Mouse (Mus musculus): ENCODE measurements at regions not wholly inside any gene's neighbourhood (a gene's known extent, or its start where the extent isn't known, plus 50 kb on each side); places are given as distances from the start of the nearest gene placed in this dataset.

- no peak for ATAC-seq (replicated peaks; ENCODE audit: low FRiP score, low TSS enrichment, poor library complexity, severe bottlenecking)
Observed at GRCm38 (mm10) chr4:89420868-89421267, 110.0 kb upstream of the Cdkn2b start.

GRCm38 (mm10) chr4:89419507-89419906 is 108.7 kb upstream of the Cdkn2b start:
- ATAC-seq (replicated peaks; ENCODE audit: low FRiP score, low TSS enrichment, poor library complexity, severe bottlenecking): no peak

GRCm38 (mm10) chr4:89405624-89406167 is 94.9 kb upstream of the Cdkn2b start:
- no peak for ATAC-seq (replicated peaks; ENCODE audit: low FRiP score, low TSS enrichment, poor library complexity, severe bottlenecking)

- no peak for ATAC-seq (replicated peaks; ENCODE audit: low FRiP score, low TSS enrichment, poor library complexity, severe bottlenecking)
Observed at GRCm38 (mm10) chr4:89403151-89403550, 92.3 kb upstream of the Cdkn2b start.

GRCm38 (mm10) chr4:89402324-89402723 is 91.5 kb upstream of the Cdkn2b start:
- ATAC-seq (replicated peaks; ENCODE audit: low FRiP score, low TSS enrichment, poor library complexity, severe bottlenecking): no peak

DNA sequence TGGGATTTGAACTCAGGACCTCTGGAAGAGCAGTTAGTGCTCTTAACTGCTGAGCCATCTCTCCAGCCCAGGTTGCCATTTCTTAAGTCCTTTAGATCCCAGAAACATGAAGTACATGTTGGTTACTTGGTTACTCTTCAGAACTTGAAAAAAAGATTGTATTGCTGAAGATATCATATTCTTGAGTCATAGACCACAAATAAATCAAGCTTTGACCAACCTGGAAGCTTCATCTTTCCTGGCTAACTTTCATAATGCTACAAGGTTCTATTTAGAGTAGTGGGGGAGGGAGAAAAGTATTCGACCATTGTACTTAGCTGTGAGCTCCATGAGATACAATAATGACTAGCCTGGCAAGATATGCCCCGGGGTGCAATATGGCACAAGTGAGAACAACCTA is 90.9 kb upstream of the Cdkn2b start:
- ATAC-seq (replicated peaks; ENCODE audit: low FRiP score, low TSS enrichment, poor library complexity, severe bottlenecking): no peak

- no peak for ATAC-seq (replicated peaks; ENCODE audit: low FRiP score, low TSS enrichment, poor library complexity, severe bottlenecking)
Observed at GRCm38 (mm10) chr4:89400342-89400741, 89.5 kb upstream of the Cdkn2b start.

GRCm38 (mm10) chr4:89399277-89399676 is 88.4 kb upstream of the Cdkn2b start:
- no peak for ATAC-seq (replicated peaks; ENCODE audit: low FRiP score, low TSS enrichment, poor library complexity, severe bottlenecking)

DNA sequence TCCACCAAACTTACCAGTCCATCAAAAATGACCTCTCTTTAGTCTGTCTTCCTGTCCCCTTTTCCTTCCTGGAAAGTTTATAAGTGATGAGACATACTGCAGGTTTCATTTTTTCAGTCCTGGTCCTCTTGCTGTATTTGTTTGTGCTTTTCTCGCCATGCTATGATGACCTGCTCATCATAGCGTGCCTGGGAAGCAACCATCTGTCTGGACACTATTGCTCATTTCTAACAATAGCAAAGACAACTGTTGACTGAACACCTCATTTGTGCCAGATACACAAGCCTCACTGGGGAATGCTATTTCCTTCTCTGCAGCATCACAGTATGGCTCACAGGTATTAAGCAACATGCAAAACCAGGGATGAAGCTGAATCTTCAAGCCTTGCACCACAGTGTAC is 85.2 kb upstream of the Cdkn2b start:
- no peak for ATAC-seq (replicated peaks; ENCODE audit: low FRiP score, low TSS enrichment, poor library complexity, severe bottlenecking)

DNA sequence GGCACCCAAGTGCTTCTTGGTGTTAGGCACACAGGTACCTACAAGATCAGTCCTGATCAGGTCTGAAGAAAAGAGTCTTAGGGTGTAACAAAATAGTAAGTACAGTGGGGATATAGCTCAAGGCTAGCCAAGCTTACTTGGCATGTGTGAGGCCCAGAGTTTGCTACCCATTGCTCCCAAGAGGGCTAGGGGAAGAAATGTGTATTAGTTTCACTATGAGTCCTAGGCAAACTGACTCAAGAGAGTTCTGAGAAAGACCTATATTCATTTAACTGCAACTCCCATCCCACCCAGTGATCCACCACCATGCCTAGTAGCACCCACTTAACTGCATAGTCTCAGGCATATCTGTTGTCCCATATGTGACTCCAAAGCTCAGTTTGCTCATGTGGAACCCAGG is 84.5 kb upstream of the Cdkn2b start:
- no peak for ATAC-seq (replicated peaks; ENCODE audit: low FRiP score, low TSS enrichment, poor library complexity, severe bottlenecking)

DNA sequence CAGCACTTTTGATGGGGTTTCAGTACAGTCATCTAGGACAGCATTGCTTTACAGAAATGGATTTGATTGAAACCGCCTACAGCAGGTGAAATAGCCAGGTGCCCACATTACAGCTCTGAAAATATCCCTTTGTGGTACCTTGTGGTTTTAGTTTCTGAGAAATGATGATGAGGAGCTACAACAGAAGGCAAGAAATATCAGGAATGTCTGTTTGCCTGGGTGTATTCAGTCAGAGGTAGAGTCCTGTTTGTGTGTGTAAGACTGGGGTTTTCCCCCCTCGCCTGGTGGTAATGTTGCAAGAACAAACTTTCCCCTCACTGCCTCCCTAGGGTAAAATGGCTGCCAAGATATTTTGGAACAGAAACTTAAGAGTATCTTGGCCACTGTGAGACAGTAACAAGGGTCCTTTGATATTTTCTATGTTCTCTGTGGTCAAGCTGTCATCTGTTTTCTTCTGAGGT is 82.4 kb upstream of the Cdkn2b start:
- ATAC-seq (replicated peaks; ENCODE audit: low FRiP score, low TSS enrichment, poor library complexity, severe bottlenecking): no peak

DNA sequence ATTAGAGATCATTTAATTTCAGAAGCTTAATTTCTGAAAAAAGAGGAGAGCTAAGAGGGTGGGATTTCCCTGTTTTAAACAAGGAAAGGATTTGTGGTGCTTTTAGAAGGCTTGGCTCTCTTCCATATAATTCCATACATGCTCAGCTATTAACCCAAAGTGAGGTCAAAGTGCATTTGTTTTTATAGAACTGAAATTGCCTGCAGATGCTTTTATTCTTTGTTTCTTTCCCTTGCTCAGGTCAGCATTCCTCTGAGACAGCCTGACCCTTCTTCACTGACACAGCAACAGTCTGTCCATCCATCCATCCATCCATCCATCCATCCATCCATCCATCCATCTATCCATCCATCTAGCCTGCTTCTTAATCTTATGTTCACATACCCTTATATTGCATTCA is 82.0 kb upstream of the Cdkn2b start:
- no peak for ATAC-seq (replicated peaks; ENCODE audit: low FRiP score, low TSS enrichment, poor library complexity, severe bottlenecking)

DNA sequence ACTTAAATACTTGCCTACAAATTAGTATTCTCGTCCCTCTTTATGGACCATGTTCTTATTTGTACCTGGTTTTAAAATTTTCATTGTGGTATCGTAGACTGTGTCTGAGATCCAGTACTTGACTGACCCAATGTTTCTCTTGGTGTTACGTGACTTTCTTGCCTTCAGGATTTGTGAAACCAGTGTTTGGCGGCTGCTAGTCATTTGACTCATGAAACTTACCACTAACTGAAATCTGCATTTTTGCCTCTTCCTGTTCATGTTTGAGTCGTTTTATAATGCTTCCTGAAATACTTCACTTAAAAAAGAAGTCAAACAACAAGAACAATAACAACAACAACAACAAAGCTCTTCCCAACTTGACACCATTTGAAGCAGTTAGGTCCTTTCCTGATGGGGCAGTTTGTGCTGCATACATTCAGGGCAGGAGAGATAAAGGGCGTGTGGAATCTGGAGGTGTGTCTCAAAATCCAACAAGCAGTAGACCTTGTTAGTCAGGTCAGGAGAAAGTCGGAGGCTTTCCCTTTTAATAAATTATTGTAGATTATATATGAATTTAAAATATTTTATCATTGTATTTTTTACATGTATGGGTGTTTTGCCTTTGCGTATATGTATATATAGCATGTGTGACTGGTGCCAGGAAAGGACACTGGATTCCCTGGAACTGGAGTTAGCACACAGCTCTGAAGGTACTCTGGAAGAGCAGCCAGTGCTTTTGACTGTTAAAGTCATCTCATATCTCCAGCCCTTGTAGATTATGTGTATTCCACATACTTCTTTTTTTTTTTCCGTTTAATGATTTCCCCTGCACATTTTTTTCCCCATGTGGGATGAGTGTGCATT is 80.8 kb upstream of the Cdkn2b start:
- no peak for ATAC-seq (replicated peaks; ENCODE audit: low FRiP score, low TSS enrichment, poor library complexity, severe bottlenecking)

DNA sequence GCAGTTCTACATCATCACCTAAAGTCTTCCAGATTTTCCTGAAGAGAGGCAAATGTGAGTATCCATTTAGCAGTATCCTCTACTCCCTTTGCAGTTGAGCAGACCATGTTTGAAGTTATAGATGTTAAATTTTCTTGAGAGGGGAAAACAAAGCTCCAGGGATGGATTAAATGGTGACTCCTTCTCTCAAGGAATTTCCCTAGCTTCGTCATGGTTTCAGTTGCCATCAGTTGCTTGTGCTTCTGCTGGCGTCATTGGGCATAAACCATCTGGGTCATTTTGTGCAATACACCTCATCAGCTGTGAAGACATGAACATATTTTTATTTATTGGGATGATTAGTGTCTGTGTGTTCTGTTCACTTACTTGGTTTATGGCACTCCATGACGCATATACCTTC is 72.7 kb upstream of the Cdkn2b start:
- ATAC-seq (replicated peaks; ENCODE audit: low FRiP score, low TSS enrichment, poor library complexity, severe bottlenecking): no peak

DNA sequence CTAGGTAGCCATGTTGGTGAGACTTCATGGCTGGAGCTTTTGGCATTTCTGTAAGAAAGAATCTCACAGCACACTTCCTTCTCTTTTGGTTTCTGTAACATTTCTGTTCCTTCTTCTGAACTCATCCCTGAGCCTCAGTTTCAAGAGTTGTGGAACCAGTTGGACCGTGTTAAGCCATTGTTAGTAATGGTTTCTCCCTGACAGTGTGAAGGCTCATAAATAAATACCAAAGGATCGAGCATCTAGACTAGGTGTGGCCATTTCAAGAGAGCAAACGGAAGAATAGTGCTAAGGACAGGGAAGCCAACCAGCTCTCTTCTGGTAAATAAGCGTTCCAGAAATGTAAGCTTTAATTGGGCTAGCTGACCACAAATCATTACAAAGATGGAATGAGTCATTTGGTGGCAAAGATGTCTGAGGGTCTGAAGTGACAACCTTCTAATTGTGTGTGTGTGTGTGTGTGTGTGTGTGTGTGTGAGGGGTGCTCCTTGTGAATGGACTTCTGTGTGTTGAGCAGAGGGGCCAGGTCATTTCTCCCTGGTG is 71.7 kb upstream of the Cdkn2b start:
- ATAC-seq (replicated peaks; ENCODE audit: low FRiP score, low TSS enrichment, poor library complexity, severe bottlenecking): no peak

GRCm38 (mm10) chr4:89381763-89382162 is 70.9 kb upstream of the Cdkn2b start:
- ATAC-seq (replicated peaks; ENCODE audit: low FRiP score, low TSS enrichment, poor library complexity, severe bottlenecking): no peak

- no peak for ATAC-seq (replicated peaks; ENCODE audit: low FRiP score, low TSS enrichment, poor library complexity, severe bottlenecking)
Observed at GRCm38 (mm10) chr4:89381077-89381476, 70.2 kb upstream of the Cdkn2b start.

- no peak for ATAC-seq (replicated peaks; ENCODE audit: low FRiP score, low TSS enrichment, poor library complexity, severe bottlenecking)
Observed at GRCm38 (mm10) chr4:89380330-89380945, 69.6 kb upstream of the Cdkn2b start.

GRCm38 (mm10) chr4:89379622-89380329 is 68.9 kb upstream of the Cdkn2b start:
- ATAC-seq (replicated peaks; ENCODE audit: low FRiP score, low TSS enrichment, poor library complexity, severe bottlenecking): no peak

GRCm38 (mm10) chr4:89372631-89373030 is 61.8 kb upstream of the Cdkn2b start:
- no peak for ATAC-seq (replicated peaks; ENCODE audit: low FRiP score, low TSS enrichment, poor library complexity, severe bottlenecking)

Measured in megakaryocyte-erythroid progenitor cell, adult 5-6 weeks (primary cell).